ENCODE assay signal across 14 mouse cellular contexts in the genomic region with DNA sequence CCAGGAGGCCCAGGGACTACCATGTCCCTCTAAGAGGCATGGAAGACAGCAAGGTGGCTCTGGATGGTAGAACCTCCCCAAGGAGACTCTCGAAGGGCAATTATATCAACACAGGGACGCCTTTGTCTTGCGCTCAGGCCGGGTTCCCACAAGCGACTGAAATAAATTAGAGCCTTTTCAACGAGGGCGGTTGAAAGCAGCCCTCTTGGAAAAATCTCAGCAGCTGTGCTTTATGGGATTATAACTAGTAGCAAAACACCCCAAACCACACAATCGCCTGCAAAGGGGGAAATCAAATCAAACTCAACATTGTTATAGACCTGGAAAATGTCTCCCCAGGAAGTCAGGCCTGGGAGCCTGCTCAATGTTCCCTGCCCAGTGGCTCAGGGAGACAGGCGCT.
DNase-seq lines count a peak whose midpoint lies in the region; ATAC-seq and TF ChIP-seq lines count a peak whose summit lies in the region.
"Had no signal": no experiment of that assay in that cellular context is flagged by ENCODE, and none has a peak within 500 bp of the region (broad histone marks: within the 10 kb centered on the region; RNA-seq: fewer than 3 reads in every experiment).

No protein-coding gene starts in this region.

- 0 out of 2 replicates have a peak overlapping the region, but pooled peaks have one; percentile 14 for H3K27ac ChIP-seq in hindbrain, embryonic 13.5 days
- H3K27ac ChIP-seq in hindbrain, postnatal 0 days = no peak overlapping the region
- peak overlapping the region; percentile 44 for H3K27ac ChIP-seq in embryonic facial prominence, embryonic 10.5 days (replicated peaks)
- H3K27ac ChIP-seq in limb, embryonic 10.5 days = peak overlapping the region; percentile 79

- TF ChIP-seq POLR2A in brain, embryonic 14.5 days (IDR thresholded peaks at IDR 0.05; ENCODE audit: borderline replicate concordance, extremely low read depth, insufficient read depth, insufficient read length, poor library complexity, severe bottlenecking) = no peak

- H3K4me1 ChIP-seq in hindbrain, embryonic 13.5 days (replicated peaks) = peaks cover 9% of the 10 kb centered on the region
- H3K4me1 ChIP-seq in hindbrain, postnatal 0 days (ENCODE audit: insufficient read depth, low read length) = no peaks in the 10 kb centered on the region
- H3K4me1 ChIP-seq in embryonic facial prominence, embryonic 10.5 days = peaks cover 24% of the 10 kb centered on the region
- peaks cover 37% of the 10 kb centered on the region for H3K4me1 ChIP-seq in limb, embryonic 10.5 days

- no peak overlapping the region for H3K9ac ChIP-seq in hindbrain, embryonic 13.5 days
- no peak overlapping the region for H3K9ac ChIP-seq in hindbrain, postnatal 0 days (replicated peaks; ENCODE audit: low read length)

- H3K36me3 ChIP-seq in hindbrain, embryonic 13.5 days = no peaks in the 10 kb centered on the region
- no peaks in the 10 kb centered on the region for H3K36me3 ChIP-seq in hindbrain, postnatal 0 days (ENCODE audit: insufficient read depth, low read length)
- no peaks in the 10 kb centered on the region for H3K36me3 ChIP-seq in embryonic facial prominence, embryonic 10.5 days (replicated peaks)
- H3K36me3 ChIP-seq in limb, embryonic 10.5 days = no peaks in the 10 kb centered on the region

- H3K9me3 ChIP-seq in hindbrain, embryonic 13.5 days = no peaks in the 10 kb centered on the region
- H3K9me3 ChIP-seq in hindbrain, postnatal 0 days (ENCODE audit: low read length) = no peaks in the 10 kb centered on the region
- no peaks in the 10 kb centered on the region for H3K9me3 ChIP-seq in embryonic facial prominence, embryonic 10.5 days
- H3K9me3 ChIP-seq in limb, embryonic 10.5 days (replicated peaks) = no peaks in the 10 kb centered on the region

- H3K4me2 ChIP-seq in hindbrain, embryonic 13.5 days = no peak overlapping the region
- no peak overlapping the region for H3K4me2 ChIP-seq in hindbrain, postnatal 0 days (ENCODE audit: low read depth, low read length)

- no peak for ATAC-seq in hindbrain, embryonic 13.5 days (ENCODE audit: low FRiP score)
- no peak for ATAC-seq in hindbrain, postnatal 0 days
- ATAC-seq: intestine, postnatal 0 days had no signal

- H3K27me3 ChIP-seq in hindbrain, embryonic 13.5 days = 0 out of 2 replicates have a peak, but pooled peaks cover 6% of the 10 kb centered on the region
- no peaks in the 10 kb centered on the region for H3K27me3 ChIP-seq in hindbrain, postnatal 0 days (ENCODE audit: insufficient read depth, low read length)
- peaks cover 44% of the 10 kb centered on the region for H3K27me3 ChIP-seq in embryonic facial prominence, embryonic 10.5 days (replicated peaks; ENCODE audit: low read depth, poor library complexity, severe bottlenecking)
- peaks cover 48% of the 10 kb centered on the region for H3K27me3 ChIP-seq in limb, embryonic 10.5 days (ENCODE audit: low read depth, poor library complexity, severe bottlenecking)

- WGBS in hindbrain, embryonic 13.5 days = 45% methylated on average over 9 of the region's 9 CpGs
- 38% methylated on average over 9 of the region's 9 CpGs for WGBS in hindbrain, postnatal 0 days
- 47% methylated on average over 9 of the region's 9 CpGs for WGBS in embryonic facial prominence, embryonic 10.5 days
- WGBS in limb, embryonic 10.5 days = 48% methylated on average over 9 of the region's 9 CpGs

- H3K4me3 ChIP-seq in hindbrain, embryonic 13.5 days = no peak overlapping the region
- no peak overlapping the region for H3K4me3 ChIP-seq in hindbrain, postnatal 0 days (ENCODE audit: low read length)
- H3K4me3 ChIP-seq in embryonic facial prominence, embryonic 10.5 days = no peak overlapping the region
- H3K4me3 ChIP-seq in limb, embryonic 10.5 days = no peak overlapping the region
- H3K4me3 ChIP-seq: erythroblast, embryonic 14.5 days had no signal

- DNase-seq in hindbrain, postnatal 0 days (ENCODE audit: low spot score) = no peak
- DNase-seq in brain, embryonic 14.5 days (ENCODE audit: low read depth) = peak; percentile 65
- DNase-seq in embryonic facial prominence, embryonic 10.5 days (ENCODE audit: low spot score) = no peak
- no peak for DNase-seq in limb, embryonic 10.5 days (ENCODE audit: low spot score)
- DNase-seq in urinary bladder, postnatal 25 days (ENCODE audit: low spot score) = no peak
- no peak for DNase-seq in left cerebral cortex, postnatal 25 days (ENCODE audit: low spot score in 2 of 2)
- DNase-seq: cerebellum, adult 9-10 months; heart, postnatal 4 days; lung, adult 18-20 months; lung, postnatal 36 days; thymus, postnatal 36 days had no signal

- TF ChIP-seq CTCF in hindbrain, postnatal 0 days (IDR thresholded peaks at IDR 0.05; ENCODE audit: low read depth) = no peak
- no peak for TF ChIP-seq CTCF in brain, embryonic 14.5 days (IDR thresholded peaks at IDR 0.05; ENCODE audit: borderline replicate concordance, extremely low read depth, insufficient read depth, insufficient read length)

- intact Hi-C loops in left cerebral cortex, postnatal 25 days (cut with DNase I) = loop anchor here (5.0 to 10.0 kb wide), 4 partner anchors 74 to 914 kb away; no protein-coding TSS in a partner anchor
